Mouse (Mus musculus): ENCODE measurements at regions not wholly inside any gene's neighbourhood (a gene's known extent, or its start where the extent isn't known, plus 50 kb on each side); places are given as distances from the start of the nearest gene placed in this dataset.

DNA sequence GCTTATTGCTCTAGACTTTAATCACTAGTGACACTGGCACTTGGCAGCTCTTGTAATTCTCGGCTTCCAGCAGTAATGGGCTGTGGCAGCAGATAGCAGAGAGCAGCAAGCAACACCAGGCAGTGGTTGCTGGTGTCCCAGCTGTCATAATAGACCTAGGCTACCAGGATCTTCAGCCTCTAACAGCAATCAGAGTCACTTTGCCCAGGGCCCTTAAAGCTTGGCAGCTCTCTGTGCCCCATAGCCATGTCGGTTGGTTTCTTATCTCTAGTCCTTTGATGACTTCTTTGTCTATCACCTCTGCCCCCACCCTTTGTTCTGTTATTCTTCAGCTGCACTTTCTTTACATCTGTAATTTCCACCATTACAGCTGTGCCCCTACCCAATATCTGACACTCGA is 735.9 kb downstream of the Gm826 start:
- TF ChIP-seq GABPA (IDR thresholded peaks at IDR 0.05; ENCODE audit: low read depth, low read length): no peak
- TF ChIP-seq EP300 (IDR thresholded peaks at IDR 0.05; ENCODE audit: low read depth in 1 of 2, low read length in 2 of 2): no peak
- TF ChIP-seq UBTF (IDR thresholded peaks at IDR 0.05; ENCODE audit: borderline replicate concordance, insufficient read depth, low read depth, low read length): no peak
- TF ChIP-seq HCFC1 (IDR thresholded peaks at IDR 0.05; ENCODE audit: low read depth, low read length): no peak
- TF ChIP-seq POLR2A (IDR thresholded peaks at IDR 0.05; ENCODE audit: control insufficient read depth in 1 of 2, insufficient read depth in 1 of 2, low read depth in 1 of 2, low read length in 2 of 2, poor library complexity in 1 of 2): no peak
- no peak for TF ChIP-seq MAZ (IDR thresholded peaks at IDR 0.05; ENCODE audit: low read depth, low read length)
- TF ChIP-seq CHD2 (IDR thresholded peaks at IDR 0.05; ENCODE audit: low read length): no peak
- TF ChIP-seq BHLHE40 (IDR thresholded peaks at IDR 0.05; ENCODE audit: borderline replicate concordance, low read depth, low read length): no peak
